Mouse (Mus musculus) frontal cortex, postnatal 10 days (tissue): ENCODE data around the gene Kdm5b.

Experiments used
- DNase-seq, 2 experiments: peaks; one replicate each; pipeline ENCODE4 v3.0.0; 2022; ENCODE audit warnings: low spot score in 2 of 2, mixed read lengths in 1 of 2

The Kdm5b gene

GRCm38 (mm10) chr1:134589676-134590075, 29.7 kb downstream of the Kdm5b start:
- no peak for DNase-seq

GRCm38 (mm10) chr1:134591773-134592172, 31.8 kb downstream of the Kdm5b start:
- DNase-seq = no peak

GRCm38 (mm10) chr1:134597339-134598054, 37.5 kb downstream of the Kdm5b start:
- DNase-seq = no peak

GRCm38 (mm10) chr1:134604086-134604485, 44.1 kb downstream of the Kdm5b start:
- no peak for DNase-seq

GRCm38 (mm10) chr1:134605670-134606069, 45.7 kb downstream of the Kdm5b start:
- no peak for DNase-seq

GRCm38 (mm10) chr1:134606381-134606780, 46.4 kb downstream of the Kdm5b start:
- DNase-seq = no peak

- DNase-seq = no peak
Observed at GRCm38 (mm10) chr1:134607279-134607678, 47.3 kb downstream of the Kdm5b start.

- DNase-seq = no peak
Observed at GRCm38 (mm10) chr1:134609172-134609571, 49.2 kb downstream of the Kdm5b start.

GRCm38 (mm10) chr1:134614554-134614953, 54.6 kb downstream of the Kdm5b start:
- DNase-seq = no peak

GRCm38 (mm10) chr1:134614988-134615387, 55.0 kb downstream of the Kdm5b start:
- no peak for DNase-seq

GRCm38 (mm10) chr1:134617656-134618055, 57.7 kb downstream of the Kdm5b start:
- no peak for DNase-seq

GRCm38 (mm10) chr1:134625325-134625724, 65.4 kb downstream of the Kdm5b start:
- no peak for DNase-seq

GRCm38 (mm10) chr1:134629455-134629854, 69.5 kb downstream of the Kdm5b start:
- no peak for DNase-seq

- no peak for DNase-seq
Observed at GRCm38 (mm10) chr1:134634296-134634695, 74.3 kb downstream of the Kdm5b start.

GRCm38 (mm10) chr1:134636245-134636644, 76.3 kb downstream of the Kdm5b start:
- DNase-seq = no peak

- peak in 1 of 2 experiments; percentile 35 for DNase-seq
Observed at GRCm38 (mm10) chr1:134636684-134637083, 76.7 kb downstream of the Kdm5b start.

GRCm38 (mm10) chr1:134638041-134638440, 78.1 kb downstream of the Kdm5b start:
- DNase-seq = no peak

GRCm38 (mm10) chr1:134638522-134638921, 78.6 kb downstream of the Kdm5b start:
- DNase-seq = peak in 1 of 2 experiments; percentile 50

- DNase-seq = no peak
Observed at GRCm38 (mm10) chr1:134639460-134639859, 79.5 kb downstream of the Kdm5b start.

- DNase-seq = no peak
Observed at GRCm38 (mm10) chr1:134641507-134641906, 81.5 kb downstream of the Kdm5b start.

GRCm38 (mm10) chr1:134643702-134644101, 83.7 kb downstream of the Kdm5b start:
- no peak for DNase-seq

- DNase-seq = no peak
Observed at GRCm38 (mm10) chr1:134645408-134646200, 85.6 kb downstream of the Kdm5b start.
